Mouse (Mus musculus) bone marrow, adult 2 months (tissue): ENCODE results near the gene Col27a1.

Source experiments
- CTCF ChIP-seq: fragments of 200-500 bp; IDR thresholded peaks from 2 replicates; pipeline ENCODE4 v1.5.1; 2011; ENCODE audit warnings: low read length, control low read depth; ENCODE audit not compliant: control insufficient read depth, insufficient read depth
- POLR2A ChIP-seq: fragments of 200-500 bp; IDR thresholded peaks from 2 replicates; pipeline ENCODE4 v1.6.1; 2011; ENCODE audit warnings: low read depth, mild to moderate bottlenecking, control low read depth, low read length, borderline replicate concordance; ENCODE audit not compliant: control insufficient read depth

GRCm38 (mm10) chr4:63247991-63248390, 34.2 kb downstream of the Col27a1 start:
- no peak for TF ChIP-seq POLR2A
- no peak for TF ChIP-seq CTCF
